Mouse (Mus musculus): ENCODE results near the gene Slc41a2. TPM values are rescaled to one million over a fixed set of nuclear protein-coding genes. Genes with fewer than 3 reads are reported as not detected.
A peak's percentile ranks its signal among the peaks of the same experiment; 100 is the strongest.

Slc41a2 gene
- polyA plus RNA-seq, 1 experiment from 2014 or later: 0.36 TPM

GRCm38 (mm10) chr10:83287828-83288227 lies 49.9 kb downstream of the Slc41a2 start:
- H3K4me3 ChIP-seq: no peak overlapping the region
- 83% methylated on average over 6 of the region's 6 CpGs for WGBS
- no peak for DNase-seq (ENCODE audit: low spot score)

GRCm38 (mm10) chr10:83286399-83286798 lies 51.3 kb downstream of the Slc41a2 start:
- WGBS: 68% methylated on average over 7 of the region's 7 CpGs
- Histone ChIP-seq H3K27me3 (ENCODE audit: low read depth, poor library complexity, severe bottlenecking) (no peaks in the 10 kb centered on the region), H3K4me3 (no peak overlapping the region), H3K9me3 (replicated peaks) (no peaks in the 10 kb centered on the region), H3K36me3 (no peaks in the 10 kb centered on the region), H3K4me1 (peaks cover 4% of the 10 kb centered on the region; the same call in 1 of the 2 replicates), H3K27ac (replicated peaks) (no peak overlapping the region)
- no peak for DNase-seq (ENCODE audit: low spot score)

More at GRCm38 (mm10) chr10:83287828-83288227, 49.9 kb downstream of the Slc41a2 start:
- peaks cover 4% of the 10 kb centered on the region; the same call in 1 of the 2 replicates for H3K4me1 ChIP-seq
- H3K27me3 ChIP-seq (ENCODE audit: low read depth, poor library complexity, severe bottlenecking): no peaks in the 10 kb centered on the region
- H3K9me3 ChIP-seq (replicated peaks): no peaks in the 10 kb centered on the region
- no peaks in the 10 kb centered on the region for H3K36me3 ChIP-seq
- H3K27ac ChIP-seq (replicated peaks): no peak overlapping the region

GRCm38 (mm10) chr10:83285724-83286256 lies 51.9 kb downstream of the Slc41a2 start:
- DNase-seq (ENCODE audit: low spot score): no peak
- 64% methylated on average over 7 of the region's 7 CpGs for WGBS
- Histone ChIP-seq H3K36me3 (no peaks in the 10 kb centered on the region), H3K4me3 (no peak overlapping the region), H3K9me3 (replicated peaks) (no peaks in the 10 kb centered on the region), H3K27me3 (ENCODE audit: low read depth, poor library complexity, severe bottlenecking) (no peaks in the 10 kb centered on the region), H3K27ac (replicated peaks) (no peak overlapping the region), H3K4me1 (peaks cover 4% of the 10 kb centered on the region; the same call in 1 of the 2 replicates)

GRCm38 (mm10) chr10:83284916-83285315 lies 52.8 kb downstream of the Slc41a2 start:
- 93% methylated on average over 4 of the region's 4 CpGs for WGBS
- Histone ChIP-seq H3K4me1 (peaks cover 4% of the 10 kb centered on the region; the same call in 1 of the 2 replicates), H3K4me3 (no peak overlapping the region), H3K27ac (replicated peaks) (no peak overlapping the region), H3K27me3 (ENCODE audit: low read depth, poor library complexity, severe bottlenecking) (no peaks in the 10 kb centered on the region), H3K36me3 (no peaks in the 10 kb centered on the region), H3K9me3 (replicated peaks) (no peaks in the 10 kb centered on the region)
- DNase-seq (ENCODE audit: low spot score): no peak

GRCm38 (mm10) chr10:83266731-83267130 lies 71.0 kb downstream of the Slc41a2 start:
- peaks cover 9% of the 10 kb centered on the region for H3K4me1 ChIP-seq
- H3K9me3 ChIP-seq (replicated peaks): no peaks in the 10 kb centered on the region
- no peaks in the 10 kb centered on the region for H3K36me3 ChIP-seq
- 45% methylated on average over 13 of the region's 13 CpGs for WGBS
- DNase-seq (ENCODE audit: low spot score): peak; percentile 26
- H3K4me3 ChIP-seq: no peak overlapping the region
- H3K27ac ChIP-seq (replicated peaks): 0 out of 2 replicates have a peak overlapping the region, but pooled peaks have one; percentile 28
- H3K27me3 ChIP-seq (ENCODE audit: low read depth, poor library complexity, severe bottlenecking): peaks cover 12% of the 10 kb centered on the region

- Histone ChIP-seq H3K27ac (replicated peaks) (0 out of 2 replicates have a peak overlapping the region, but pooled peaks have one; percentile 28), H3K4me1 (peaks cover 9% of the 10 kb centered on the region), H3K36me3 (no peaks in the 10 kb centered on the region), H3K9me3 (replicated peaks) (no peaks in the 10 kb centered on the region), H3K27me3 (ENCODE audit: low read depth, poor library complexity, severe bottlenecking) (peaks cover 12% of the 10 kb centered on the region), H3K4me3 (no peak overlapping the region)
- DNase-seq (ENCODE audit: low spot score): no peak
- WGBS: 88% methylated on average over 5 of the region's 5 CpGs
These were observed 71.4 kb downstream of the Slc41a2 start for GRCm38 (mm10) chr10:83266241-83266640.

- H3K4me3 ChIP-seq: no peak overlapping the region
- peaks cover 9% of the 10 kb centered on the region for H3K4me1 ChIP-seq
- H3K36me3 ChIP-seq: no peaks in the 10 kb centered on the region
- peaks cover 12% of the 10 kb centered on the region for H3K27me3 ChIP-seq (ENCODE audit: low read depth, poor library complexity, severe bottlenecking)
- H3K27ac ChIP-seq (replicated peaks): no peak overlapping the region
- WGBS: 70% methylated on average over 8 of the region's 8 CpGs
- DNase-seq (ENCODE audit: low spot score): no peak
- no peaks in the 10 kb centered on the region for H3K9me3 ChIP-seq (replicated peaks)
These were observed 73.0 kb downstream of the Slc41a2 start for GRCm38 (mm10) chr10:83264680-83265079.

- no peaks in the 10 kb centered on the region for H3K36me3 ChIP-seq
- H3K27ac ChIP-seq (replicated peaks): no peak overlapping the region; the same call in 1 of the 2 replicates
- H3K4me1 ChIP-seq: peaks cover 9% of the 10 kb centered on the region
- WGBS: 62% methylated on average over 2 of the region's 2 CpGs
- H3K27me3 ChIP-seq (ENCODE audit: low read depth, poor library complexity, severe bottlenecking): peaks cover 12% of the 10 kb centered on the region
- no peak for DNase-seq (ENCODE audit: low spot score)
- no peak overlapping the region for H3K4me3 ChIP-seq
- no peaks in the 10 kb centered on the region for H3K9me3 ChIP-seq (replicated peaks)
These were observed 73.6 kb downstream of the Slc41a2 start for GRCm38 (mm10) chr10:83264056-83264455.

GRCm38 (mm10) chr10:83261264-83261663 lies 76.4 kb downstream of the Slc41a2 start:
- 79% methylated on average over 4 of the region's 4 CpGs for WGBS
- Histone ChIP-seq H3K9me3 (replicated peaks) (no peaks in the 10 kb centered on the region), H3K4me3 (no peak overlapping the region), H3K27ac (replicated peaks) (no peak overlapping the region), H3K4me1 (peaks cover under 1% of the 10 kb centered on the region; the same call in 1 of the 2 replicates), H3K36me3 (no peaks in the 10 kb centered on the region), H3K27me3 (ENCODE audit: low read depth, poor library complexity, severe bottlenecking) (peaks cover 10% of the 10 kb centered on the region)
- no peak for DNase-seq (ENCODE audit: low spot score)

- no peak overlapping the region for H3K27ac ChIP-seq (replicated peaks)
- no peaks in the 10 kb centered on the region for H3K36me3 ChIP-seq
- WGBS: 69% methylated on average over 8 of the region's 8 CpGs
- no peak for DNase-seq (ENCODE audit: low spot score)
- no peaks in the 10 kb centered on the region for H3K4me1 ChIP-seq
- H3K27me3 ChIP-seq (ENCODE audit: low read depth, poor library complexity, severe bottlenecking): 0 out of 2 replicates have a peak, but pooled peaks cover 8% of the 10 kb centered on the region
- no peak overlapping the region for H3K4me3 ChIP-seq
- no peaks in the 10 kb centered on the region for H3K9me3 ChIP-seq (replicated peaks)
These were observed 86.3 kb downstream of the Slc41a2 start for GRCm38 (mm10) chr10:83251377-83251776.

GRCm38 (mm10) chr10:83248036-83248435 lies 89.6 kb downstream of the Slc41a2 start:
- H3K27ac ChIP-seq (replicated peaks): no peak overlapping the region
- no peak for DNase-seq (ENCODE audit: low spot score)
- peaks cover 13% of the 10 kb centered on the region; the same call in 1 of the 2 replicates for H3K27me3 ChIP-seq (ENCODE audit: low read depth, poor library complexity, severe bottlenecking)
- H3K36me3 ChIP-seq: no peaks in the 10 kb centered on the region
- H3K4me3 ChIP-seq: no peak overlapping the region
- no peaks in the 10 kb centered on the region for H3K9me3 ChIP-seq (replicated peaks)
- H3K4me1 ChIP-seq: peaks cover 10% of the 10 kb centered on the region; the same call in 1 of the 2 replicates
- WGBS: 82% methylated on average over 7 of the region's 7 CpGs

- H3K27ac ChIP-seq (replicated peaks): no peak overlapping the region
These were observed 92.0 kb downstream of the Slc41a2 start for GRCm38 (mm10) chr10:83245720-83246119.

GRCm38 (mm10) chr10:83244131-83244530 lies 93.6 kb downstream of the Slc41a2 start:
- Histone ChIP-seq H3K4me3 (no peak overlapping the region), H3K9me3 (replicated peaks) (no peaks in the 10 kb centered on the region), H3K27ac (replicated peaks) (no peak overlapping the region), H3K27me3 (ENCODE audit: low read depth, poor library complexity, severe bottlenecking) (peaks cover 23% of the 10 kb centered on the region), H3K36me3 (no peaks in the 10 kb centered on the region), H3K4me1 (peaks cover 19% of the 10 kb centered on the region)
- no peak for DNase-seq (ENCODE audit: low spot score)
- WGBS: 67% methylated on average over 6 of the region's 6 CpGs

More at GRCm38 (mm10) chr10:83245720-83246119, 92.0 kb downstream of the Slc41a2 start:
- H3K9me3 ChIP-seq (replicated peaks): no peaks in the 10 kb centered on the region
- peaks cover 23% of the 10 kb centered on the region for H3K27me3 ChIP-seq (ENCODE audit: low read depth, poor library complexity, severe bottlenecking)
- H3K4me3 ChIP-seq: no peak overlapping the region
- no peak for DNase-seq (ENCODE audit: low spot score)
- H3K36me3 ChIP-seq: no peaks in the 10 kb centered on the region
- H3K4me1 ChIP-seq: peaks cover 19% of the 10 kb centered on the region
- 79% methylated on average over 7 of the region's 7 CpGs for WGBS

Measured in midbrain, embryonic 10.5 days (tissue).